Mouse (Mus musculus) megakaryocyte, embryonic 14.5 days (primary cell): ENCODE data around the gene Smtnl2.

Experiments used
- FLI1 ChIP-seq: IDR thresholded peaks from 2 replicates; pipeline ENCODE4 v1.6.1; 2012; ENCODE audit warnings: low read length, inconsistent platforms, mixed read lengths
- GATA1 ChIP-seq: IDR thresholded peaks from 3 replicates; pipeline ENCODE4 v1.6.1; 2012; ENCODE audit warnings: mixed read lengths, low read length, inconsistent platforms, borderline replicate concordance

DNA sequence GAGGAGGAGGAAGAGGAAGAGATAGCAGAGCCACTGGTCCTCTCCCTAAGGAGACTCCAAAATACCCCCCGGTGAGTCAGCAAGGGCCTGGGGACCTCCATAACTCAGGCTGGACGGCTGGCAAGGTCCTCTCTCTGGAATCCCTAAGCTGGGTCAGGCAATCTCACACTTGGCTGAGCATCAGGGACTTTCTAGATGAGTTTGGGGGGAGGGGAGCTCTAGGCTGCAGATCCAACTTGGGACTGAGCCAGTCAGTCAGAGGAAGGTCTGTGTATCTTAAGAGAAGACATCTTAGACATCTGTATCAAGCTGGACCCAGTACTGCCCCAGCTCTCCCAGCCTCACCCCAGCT is 24.2 kb upstream of the Smtnl2 start:
- TF ChIP-seq GATA1, result no peak
- no peak for TF ChIP-seq FLI1
